Mouse (Mus musculus) CH12.LX (cell line): ENCODE results near the gene Usp39.

Source experiments
- CHD2 ChIP-seq: IDR thresholded peaks from 2 replicates; pipeline ENCODE4 v1.6.1; 2011; ENCODE audit warnings: low read length, improper control_type of control experiment
- CTCF ChIP-seq, 2 experiments: IDR thresholded peaks in 1 of 2; conservative IDR thresholded peaks in 1 of 2; 2 replicates each; pipeline ENCODE4 v1.5.1; 2011 to 2012; ENCODE audit warnings: low read depth in 2 of 2, low read length in 2 of 2, improper control_type of control experiment in 1 of 2, inconsistent platforms in 1 of 2, mild to moderate bottlenecking in 1 of 2, moderate library complexity in 1 of 2
- EP300 ChIP-seq: IDR thresholded peaks from 2 replicates; pipeline ENCODE4 v1.6.1; 2011; ENCODE audit warnings: low read length, improper control_type of control experiment
- ETS1 ChIP-seq: conservative IDR thresholded peaks from 2 replicates; pipeline ENCODE4 v1.6.1; 2012; ENCODE audit warnings: low read depth, mild to moderate bottlenecking, inconsistent platforms, low read length, improper control_type of control experiment, moderate library complexity
- NELFE ChIP-seq: IDR thresholded peaks from 2 replicates; pipeline ENCODE4 v1.6.1; 2011; ENCODE audit warnings: low read depth, low read length, improper control_type of control experiment
- NRF1 ChIP-seq: IDR thresholded peaks from 2 replicates; pipeline ENCODE4 v1.6.1; 2014; ENCODE audit warnings: low read depth, mild to moderate bottlenecking, inconsistent platforms, low read length, improper control_type of control experiment, moderate library complexity
- POLR2A ChIP-seq: IDR thresholded peaks from 2 replicates; pipeline ENCODE4 v1.6.1; 2011; ENCODE audit warnings: low read depth, mild to moderate bottlenecking, improper control_type of control experiment, low read length
- RCOR1 ChIP-seq: conservative IDR thresholded peaks from 2 replicates; pipeline ENCODE4 v1.6.1; 2012; ENCODE audit warnings: low read depth, mild to moderate bottlenecking, inconsistent platforms, low read length, improper control_type of control experiment
- TBP ChIP-seq: conservative IDR thresholded peaks from 2 replicates; pipeline ENCODE4 v1.6.1; 2011; ENCODE audit warnings: low read depth, low read length, improper control_type of control experiment

- TF ChIP-seq TBP = no peak
- TF ChIP-seq NELFE = no peak
- no peak for TF ChIP-seq NRF1
- no peak for TF ChIP-seq POLR2A
- TF ChIP-seq CTCF (conservative IDR thresholded peaks at IDR 0.05 in 1 of 2, IDR thresholded peaks at IDR 0.05 in 1 of 2; ENCODE audit: low read depth in 2 of 2, low read length in 2 of 2) = no peak
- TF ChIP-seq EP300 = no peak
- TF ChIP-seq ETS1 = no peak
- no peak for TF ChIP-seq CHD2
- no peak for TF ChIP-seq RCOR1
Observed at GRCm38 (mm10) chr6:72388266-72388665, 43.3 kb upstream of the Usp39 start.
